Mouse (Mus musculus): ENCODE measurements around the gene Spop.

- TF ChIP-seq CTCF (IDR thresholded peaks at IDR 0.05; ENCODE audit: extremely low read depth, insufficient read depth, insufficient read length, insufficient replicate concordance), result no peak
- TF ChIP-seq POLR2A (IDR thresholded peaks at IDR 0.05; ENCODE audit: low read depth, low read length), result no peak
Observed at GRCm38 (mm10) chr11:95384004-95384318, 29.9 kb upstream of the Spop start.

All from spleen, adult 2 months (tissue).